Mouse (Mus musculus): ENCODE data around the gene Apol9a. TPM values are rescaled to one million over a fixed set of nuclear protein-coding genes. Genes with fewer than 3 reads are reported as not detected.

Gene Apol9a
- total and polyA plus RNA-seq, 2 experiments from 2014 or later: 0.45 TPM; not detected in 1

DNA sequence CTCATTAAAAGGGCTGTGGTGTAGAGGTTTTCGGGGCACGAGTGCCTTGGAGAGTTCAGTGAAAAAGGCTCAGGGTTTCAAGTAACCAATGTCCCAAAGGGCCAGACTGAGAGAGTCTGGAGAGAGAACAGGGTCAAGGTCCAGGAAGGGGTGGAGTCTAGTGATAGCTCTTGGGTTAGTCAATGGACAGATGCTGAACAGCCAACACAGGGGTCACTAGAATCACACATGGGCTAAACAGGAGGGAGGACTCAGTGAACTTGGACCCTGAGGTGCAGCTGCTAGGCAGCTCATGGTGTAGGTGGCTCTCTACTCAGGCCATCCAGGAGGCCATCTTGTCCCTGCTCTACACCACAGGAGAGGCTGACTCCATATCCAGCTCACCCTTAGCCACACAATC lies 23.5 kb downstream of the Apol9a start:
- no peaks in the 10 kb centered on the region for H3K9me3 ChIP-seq (replicated peaks; ENCODE audit: control insufficient read depth, low read length)
- H3K9ac ChIP-seq (replicated peaks; ENCODE audit: low read depth, low read length): no peak overlapping the region
- H3K27me3 ChIP-seq (ENCODE audit: control insufficient read depth, insufficient read depth, low read length): no peaks in the 10 kb centered on the region
- no peak overlapping the region for H3K4me2 ChIP-seq (ENCODE audit: low read depth, low read length)
- DNase-seq (ENCODE audit: low spot score) (no peak), ATAC-seq (ENCODE audit: insufficient read depth, low read depth) (no peak)
- no peaks in the 10 kb centered on the region for H3K4me1 ChIP-seq (ENCODE audit: control insufficient read depth, insufficient read depth)
- 89% methylated on average over 2 of the region's 2 CpGs for WGBS
- H3K4me3 ChIP-seq (ENCODE audit: low read depth, low read length): no peak overlapping the region
- H3K27ac ChIP-seq (ENCODE audit: low read depth): no peak overlapping the region
- H3K36me3 ChIP-seq (replicated peaks; ENCODE audit: control insufficient read depth, insufficient read depth, low read length): no peaks in the 10 kb centered on the region
- no peak for TF ChIP-seq EP300 (IDR thresholded peaks at IDR 0.05; ENCODE audit: low read depth)
- TF ChIP-seq CTCF (IDR thresholded peaks at IDR 0.05; ENCODE audit: low read depth): no peak

DNA sequence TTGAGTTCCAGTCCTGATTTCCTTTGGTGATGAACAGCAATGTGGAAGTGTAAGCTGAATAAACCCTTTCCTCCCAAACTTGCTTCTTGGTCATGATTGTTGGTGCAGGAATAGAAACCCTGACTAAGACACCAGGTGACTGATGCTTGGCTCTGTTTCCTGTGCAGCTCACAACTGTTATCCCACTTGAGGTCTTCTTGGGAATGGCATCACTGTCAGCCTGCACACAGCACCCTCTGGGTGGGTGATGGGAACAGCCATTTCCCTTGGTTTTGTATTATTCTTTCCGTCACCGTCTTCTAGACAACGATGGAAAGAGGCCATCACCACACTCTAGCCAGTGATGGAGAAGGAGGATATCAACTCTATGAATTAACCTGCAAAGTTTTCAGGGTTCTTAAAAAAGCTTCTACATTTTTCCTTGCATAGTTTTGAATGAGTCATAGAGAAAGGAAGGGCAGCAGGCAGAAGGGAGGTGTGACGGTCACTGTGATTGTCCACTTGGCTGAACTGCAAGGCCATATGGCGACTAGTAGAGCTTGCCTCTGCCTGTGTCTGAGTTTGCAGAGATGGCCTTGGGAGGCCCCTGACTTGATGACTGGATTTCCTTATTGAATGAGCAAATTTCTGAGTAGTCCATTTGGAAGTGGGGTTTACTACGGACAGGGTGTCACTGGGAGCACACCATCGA lies 26.4 kb downstream of the Apol9a start:
- TF ChIP-seq EP300 (IDR thresholded peaks at IDR 0.05; ENCODE audit: low read depth) (no peak), CTCF (IDR thresholded peaks at IDR 0.05; ENCODE audit: low read depth) (no peak)
- 82% methylated on average over 7 of the region's 7 CpGs for WGBS
- no peak overlapping the region for H3K9ac ChIP-seq (replicated peaks; ENCODE audit: low read depth, low read length)
- no peaks in the 10 kb centered on the region for H3K27me3 ChIP-seq (ENCODE audit: control insufficient read depth, insufficient read depth, low read length)
- H3K4me1 ChIP-seq (ENCODE audit: control insufficient read depth, insufficient read depth): no peaks in the 10 kb centered on the region
- no peak overlapping the region for H3K4me3 ChIP-seq (ENCODE audit: low read depth, low read length)
- H3K36me3 ChIP-seq (replicated peaks; ENCODE audit: control insufficient read depth, insufficient read depth, low read length): no peaks in the 10 kb centered on the region
- DNase-seq (ENCODE audit: low spot score) (no peak), ATAC-seq (ENCODE audit: insufficient read depth, low read depth) (no peak)
- H3K9me3 ChIP-seq (replicated peaks; ENCODE audit: control insufficient read depth, low read length): no peaks in the 10 kb centered on the region
- no peak overlapping the region for H3K27ac ChIP-seq (ENCODE audit: low read depth)
- no peak overlapping the region for H3K4me2 ChIP-seq (ENCODE audit: low read depth, low read length)

DNA sequence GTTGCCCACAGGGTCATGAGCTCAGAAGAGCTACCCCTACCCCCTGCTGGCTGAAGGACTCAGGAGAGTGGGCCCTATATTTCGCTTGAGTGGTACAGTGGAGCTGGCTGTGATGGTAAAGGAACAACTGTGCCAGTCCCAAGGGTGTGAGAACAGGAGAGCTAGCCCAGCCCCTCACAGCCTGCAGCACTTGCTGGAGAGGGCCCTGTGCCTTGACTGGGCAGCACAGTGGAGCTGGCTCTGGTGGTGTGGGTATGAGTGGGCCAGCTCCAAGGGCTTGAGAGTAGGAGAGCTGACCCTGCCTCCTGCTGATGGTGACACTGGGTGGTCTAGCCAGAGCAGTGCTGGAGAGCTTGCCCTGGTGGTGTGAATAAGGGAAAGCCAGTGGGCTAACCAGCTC lies 28.1 kb downstream of the Apol9a start:
- no peaks in the 10 kb centered on the region for H3K36me3 ChIP-seq (replicated peaks; ENCODE audit: control insufficient read depth, insufficient read depth, low read length)
- H3K27me3 ChIP-seq (ENCODE audit: control insufficient read depth, insufficient read depth, low read length): no peaks in the 10 kb centered on the region
- H3K4me2 ChIP-seq (ENCODE audit: low read depth, low read length): no peak overlapping the region
- H3K4me1 ChIP-seq (ENCODE audit: control insufficient read depth, insufficient read depth): no peaks in the 10 kb centered on the region
- WGBS: 47% methylated on average over 1 of the region's 1 CpGs
- no peak overlapping the region for H3K4me3 ChIP-seq (ENCODE audit: low read depth, low read length)
- no peaks in the 10 kb centered on the region for H3K9me3 ChIP-seq (replicated peaks; ENCODE audit: control insufficient read depth, low read length)
- DNase-seq (ENCODE audit: low spot score) (no peak), ATAC-seq (ENCODE audit: insufficient read depth, low read depth) (no peak)
- no peak overlapping the region for H3K9ac ChIP-seq (replicated peaks; ENCODE audit: low read depth, low read length)
- no peak for TF ChIP-seq CTCF (IDR thresholded peaks at IDR 0.05; ENCODE audit: low read depth)
- TF ChIP-seq EP300 (IDR thresholded peaks at IDR 0.05; ENCODE audit: low read depth): no peak
- no peak overlapping the region for H3K27ac ChIP-seq (ENCODE audit: low read depth)

DNA sequence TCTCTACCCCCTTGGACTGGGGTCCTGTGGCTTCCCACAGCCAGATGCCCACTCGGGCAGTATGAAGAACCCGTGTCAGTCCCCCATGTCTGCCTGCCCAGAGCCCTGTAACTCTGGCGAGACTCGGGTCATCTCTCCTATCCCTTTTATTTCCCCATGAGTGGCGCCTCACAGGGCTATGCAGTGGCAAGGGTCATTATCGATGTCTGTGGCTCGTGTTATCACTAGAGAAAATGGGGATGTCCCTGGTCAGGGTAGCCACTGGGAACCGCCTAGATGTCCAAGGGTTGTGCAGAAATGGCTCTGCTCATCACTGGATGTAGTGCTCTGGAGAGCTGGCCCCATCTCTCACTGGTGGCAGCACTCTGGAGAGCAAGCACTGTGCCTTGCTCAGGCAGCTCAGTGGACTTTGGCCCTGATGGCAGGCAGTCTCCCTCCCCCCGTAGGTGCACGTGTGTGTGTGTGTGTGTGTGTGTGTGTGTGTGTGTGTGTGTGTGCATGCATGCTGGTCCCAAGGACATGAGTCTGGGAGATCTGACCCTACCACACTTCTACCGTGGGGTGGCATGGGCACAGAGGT lies 28.6 kb downstream of the Apol9a start:
- TF ChIP-seq EP300 (IDR thresholded peaks at IDR 0.05; ENCODE audit: low read depth): no peak
- TF ChIP-seq CTCF (IDR thresholded peaks at IDR 0.05; ENCODE audit: low read depth): no peak
- Histone ChIP-seq H3K4me1 (ENCODE audit: control insufficient read depth, insufficient read depth) (no peaks in the 10 kb centered on the region), H3K27me3 (ENCODE audit: control insufficient read depth, insufficient read depth, low read length) (no peaks in the 10 kb centered on the region), H3K4me3 (ENCODE audit: low read depth, low read length) (no peak overlapping the region), H3K9ac (replicated peaks; ENCODE audit: low read depth, low read length) (no peak overlapping the region), H3K4me2 (ENCODE audit: low read depth, low read length) (no peak overlapping the region), H3K36me3 (replicated peaks; ENCODE audit: control insufficient read depth, insufficient read depth, low read length) (no peaks in the 10 kb centered on the region), H3K27ac (ENCODE audit: low read depth) (no peak overlapping the region), H3K9me3 (replicated peaks; ENCODE audit: control insufficient read depth, low read length) (no peaks in the 10 kb centered on the region)
- no peak for ATAC-seq (ENCODE audit: insufficient read depth, low read depth)
- WGBS: 80% methylated on average over 11 of the region's 11 CpGs
- DNase-seq (ENCODE audit: low spot score): no peak

DNA sequence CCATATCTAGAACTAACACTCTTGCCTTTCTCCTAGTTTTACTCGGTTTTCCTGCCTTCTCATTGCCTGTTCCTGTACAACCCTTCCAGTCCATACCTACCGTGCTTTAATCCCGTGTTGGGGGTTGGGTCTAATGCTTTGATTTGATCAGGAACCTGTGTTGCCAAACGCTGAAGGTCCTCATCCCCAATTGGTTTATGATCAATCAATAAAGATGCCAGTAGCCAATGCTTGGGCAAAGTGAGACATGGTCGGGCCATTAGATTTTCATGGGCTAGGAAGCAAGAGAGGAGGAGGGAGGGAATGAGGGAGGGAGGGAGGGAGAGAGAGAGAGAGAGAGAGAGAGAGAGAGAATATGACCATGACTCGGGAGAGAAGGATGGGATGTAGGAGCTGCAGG lies 29.5 kb downstream of the Apol9a start:
- WGBS: 71% methylated on average over 6 of the region's 6 CpGs
- H3K36me3 ChIP-seq (replicated peaks; ENCODE audit: control insufficient read depth, insufficient read depth, low read length): no peaks in the 10 kb centered on the region
- H3K9me3 ChIP-seq (replicated peaks; ENCODE audit: control insufficient read depth, low read length): no peaks in the 10 kb centered on the region
- H3K4me3 ChIP-seq (ENCODE audit: low read depth, low read length): no peak overlapping the region
- no peak overlapping the region for H3K9ac ChIP-seq (replicated peaks; ENCODE audit: low read depth, low read length)
- DNase-seq (ENCODE audit: low spot score) (no peak), ATAC-seq (ENCODE audit: insufficient read depth, low read depth) (no peak)
- no peak for TF ChIP-seq EP300 (IDR thresholded peaks at IDR 0.05; ENCODE audit: low read depth)
- no peak overlapping the region for H3K27ac ChIP-seq (ENCODE audit: low read depth)
- H3K27me3 ChIP-seq (ENCODE audit: control insufficient read depth, insufficient read depth, low read length): no peaks in the 10 kb centered on the region
- H3K4me1 ChIP-seq (ENCODE audit: control insufficient read depth, insufficient read depth): no peaks in the 10 kb centered on the region
- H3K4me2 ChIP-seq (ENCODE audit: low read depth, low read length): no peak overlapping the region

DNA sequence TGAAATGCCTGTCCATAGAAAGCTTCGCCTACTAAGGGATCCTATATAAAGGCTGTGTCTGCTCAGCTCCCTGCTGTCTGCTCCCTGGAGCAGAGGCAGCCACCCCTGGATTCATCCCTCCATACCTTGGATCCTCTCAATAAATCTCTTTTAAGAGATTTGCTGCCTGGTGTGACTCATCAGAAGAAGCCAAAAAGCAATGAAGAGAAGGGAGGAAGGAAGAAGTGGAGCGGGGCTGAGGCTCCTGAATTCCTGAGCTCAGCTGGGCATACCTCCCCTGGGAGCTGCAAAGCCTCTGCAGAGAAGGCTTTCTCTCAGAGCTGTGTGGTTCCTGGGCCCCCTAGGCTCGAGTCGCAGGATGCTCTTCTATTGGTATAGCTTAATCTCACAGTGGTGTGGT lies 31.0 kb downstream of the Apol9a start:
- Histone ChIP-seq H3K27me3 (ENCODE audit: control insufficient read depth, insufficient read depth, low read length) (no peaks in the 10 kb centered on the region), H3K27ac (ENCODE audit: low read depth) (no peak overlapping the region), H3K4me1 (ENCODE audit: control insufficient read depth, insufficient read depth) (no peaks in the 10 kb centered on the region), H3K4me2 (ENCODE audit: low read depth, low read length) (no peak overlapping the region), H3K9me3 (replicated peaks; ENCODE audit: control insufficient read depth, low read length) (no peaks in the 10 kb centered on the region), H3K36me3 (replicated peaks; ENCODE audit: control insufficient read depth, insufficient read depth, low read length) (no peaks in the 10 kb centered on the region), H3K9ac (replicated peaks; ENCODE audit: low read depth, low read length) (no peak overlapping the region), H3K4me3 (ENCODE audit: low read depth, low read length) (no peak overlapping the region)
- no peak for ATAC-seq (ENCODE audit: insufficient read depth, low read depth)
- 25% methylated on average over 4 of the region's 4 CpGs for WGBS
- no peak for DNase-seq (ENCODE audit: low spot score)
- TF ChIP-seq CTCF (IDR thresholded peaks at IDR 0.05; ENCODE audit: low read depth) (no peak), EP300 (IDR thresholded peaks at IDR 0.05; ENCODE audit: low read depth) (no peak)

Data from heart, postnatal 0 days (tissue).